Mouse (Mus musculus): ENCODE results near the gene Lpin3. TPM values are rescaled to one million over a fixed set of nuclear protein-coding genes. Genes with fewer than 3 reads are reported as not detected.

Gene Lpin3
- polyA plus RNA-seq, 1 experiment from 2014 or later, result 0.25 TPM

DNA sequence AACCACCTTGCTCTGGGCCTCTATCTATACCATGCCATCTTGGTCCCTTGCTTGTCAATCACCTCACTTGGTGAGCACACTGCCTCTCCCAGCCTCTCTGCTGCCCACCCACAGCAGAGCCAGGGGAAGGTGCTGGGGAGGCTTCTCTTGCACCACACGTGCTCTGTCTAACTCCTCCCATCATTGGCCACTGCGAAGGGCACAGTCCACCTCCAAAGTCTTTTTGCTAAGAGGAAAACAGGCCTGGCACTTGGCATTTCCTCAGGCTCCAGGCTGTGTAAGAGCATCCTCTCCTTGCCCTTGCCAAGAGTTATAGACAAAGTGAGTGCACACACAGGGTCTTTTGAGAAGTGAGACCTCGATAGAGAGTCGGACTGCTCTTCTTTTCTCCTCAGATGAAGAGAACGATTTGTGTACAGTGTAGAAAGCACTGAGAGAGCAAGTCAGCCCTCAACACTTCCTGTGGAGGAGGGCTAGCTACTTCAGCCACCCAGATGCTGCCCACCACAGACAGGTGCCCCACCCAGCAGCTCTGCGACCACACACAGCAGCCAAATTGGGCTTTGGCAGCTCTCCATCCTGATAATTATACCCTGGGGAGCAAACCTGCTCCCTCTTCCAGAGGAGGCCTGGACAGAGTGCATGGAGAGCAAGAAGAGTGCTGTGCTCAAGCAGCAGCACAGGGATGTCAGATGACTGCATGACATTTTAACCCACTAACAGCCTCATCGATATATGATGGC is 72.8 kb downstream of the Lpin3 start:
- H3K27ac ChIP-seq (replicated peaks), result no peak overlapping the region
- 93% methylated on average over 7 of the region's 7 CpGs for WGBS
- no peaks in the 10 kb centered on the region for H3K27me3 ChIP-seq (ENCODE audit: low read depth, poor library complexity, severe bottlenecking)
- peaks cover 97% of the 10 kb centered on the region for H3K36me3 ChIP-seq
- no peak overlapping the region for H3K4me3 ChIP-seq
- no peak for DNase-seq (ENCODE audit: low spot score)
- H3K4me1 ChIP-seq, result no peaks in the 10 kb centered on the region
- H3K9me3 ChIP-seq (replicated peaks), result no peaks in the 10 kb centered on the region

DNA sequence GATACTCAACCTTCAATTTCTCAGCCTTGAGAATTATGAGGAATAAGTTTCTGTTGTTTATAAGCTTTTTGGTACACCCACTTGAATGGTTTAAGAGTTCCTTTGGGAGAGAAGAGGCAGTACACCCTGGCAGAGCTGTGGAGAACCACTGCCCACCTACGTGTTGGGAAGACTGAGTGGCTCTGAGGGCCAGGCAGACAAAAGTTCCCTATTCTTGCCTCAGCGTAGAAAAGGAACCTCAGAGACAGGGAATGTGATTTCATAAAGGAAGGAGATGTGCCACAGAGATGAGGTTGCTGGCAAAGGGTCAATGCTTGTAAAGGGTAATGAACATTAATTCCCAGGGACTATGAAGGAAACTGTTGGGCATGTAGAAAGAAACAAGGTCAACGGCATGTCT is 74.1 kb downstream of the Lpin3 start:
- Histone ChIP-seq H3K27ac (replicated peaks) (no peak overlapping the region), H3K4me3 (no peak overlapping the region), H3K27me3 (ENCODE audit: low read depth, poor library complexity, severe bottlenecking) (no peaks in the 10 kb centered on the region), H3K4me1 (no peaks in the 10 kb centered on the region), H3K9me3 (replicated peaks) (no peaks in the 10 kb centered on the region), H3K36me3 (peaks cover 95% of the 10 kb centered on the region)
- 94% methylated on average over 3 of the region's 3 CpGs for WGBS
- no peak for DNase-seq (ENCODE audit: low spot score)

DNA sequence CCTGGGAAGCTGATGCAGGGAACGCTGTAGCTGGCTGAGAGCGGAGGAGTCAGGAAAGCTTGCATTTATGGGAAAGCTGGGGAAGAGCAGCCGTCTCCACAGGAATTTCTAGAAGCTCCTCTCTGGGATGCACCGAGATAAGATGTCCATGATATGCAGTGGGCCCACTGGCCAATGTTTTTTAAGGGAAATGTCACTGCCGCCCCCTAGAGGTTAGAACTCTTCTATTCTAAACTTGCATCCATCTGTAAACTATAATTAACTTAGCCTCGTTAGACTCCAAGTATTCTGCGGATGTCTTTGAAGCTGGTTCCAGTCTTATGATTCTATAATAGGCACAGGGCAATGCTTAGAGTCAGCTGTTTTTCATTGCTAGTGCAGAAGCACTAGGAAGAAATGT is 74.9 kb downstream of the Lpin3 start:
- H3K27ac ChIP-seq (replicated peaks), result no peak overlapping the region
- H3K4me3 ChIP-seq, result no peak overlapping the region
- no peaks in the 10 kb centered on the region for H3K4me1 ChIP-seq
- H3K27me3 ChIP-seq (ENCODE audit: low read depth, poor library complexity, severe bottlenecking), result no peaks in the 10 kb centered on the region
- no peak for DNase-seq (ENCODE audit: low spot score)
- 80% methylated on average over 7 of the region's 7 CpGs for WGBS
- peaks cover 95% of the 10 kb centered on the region for H3K36me3 ChIP-seq
- H3K9me3 ChIP-seq (replicated peaks), result no peaks in the 10 kb centered on the region

Other genes starting within 250 kb of the Lpin3 start
- 107 and 108 TPM in 2 replicates for gene Top1, start 234.8 kb upstream of the Lpin3 start, polyA plus RNA-seq (2016; fragmentation: Nextera tagmentation; extraction: Ambion mirVana)
- gene Plcg1, start 149.4 kb upstream of the Lpin3 start, polyA plus RNA-seq (2016; fragmentation: Nextera tagmentation; extraction: Ambion mirVana), result 57.4 and 68.9 TPM in 2 replicates
- 5.9 and 8.9 TPM in 2 replicates for gene Zhx3, start 7.7 kb upstream of the Lpin3 start, polyA plus RNA-seq (2016; fragmentation: Nextera tagmentation; extraction: Ambion mirVana)
- 4.5 and 6.0 TPM in 2 replicates for gene Emilin3, start 31.7 kb downstream of the Lpin3 start, polyA plus RNA-seq (2016; fragmentation: Nextera tagmentation; extraction: Ambion mirVana)
- gene Chd6, start 228.4 kb downstream of the Lpin3 start, polyA plus RNA-seq (2016; fragmentation: Nextera tagmentation; extraction: Ambion mirVana), result 22.8 and 29.0 TPM in 2 replicates

All from midbrain, embryonic 10.5 days (tissue).